Mouse (Mus musculus) frontal cortex, postnatal 10 days (tissue): Measurements from ENCODE around the gene Hist1h1d.

Experiments
- DNase-seq, 2 experiments: peaks; one replicate each; pipeline ENCODE4 v3.0.0; 2022; ENCODE audit warnings: low spot score in 2 of 2, mixed read lengths in 1 of 2

Hist1h1d gene

GRCm38 (mm10) chr13:23552962-23553361 is at the start of gene Hist1h1d:
Gene Hist1h1d (plus strand): TSS chr13:23553262.
- no peak for DNase-seq

DNA sequence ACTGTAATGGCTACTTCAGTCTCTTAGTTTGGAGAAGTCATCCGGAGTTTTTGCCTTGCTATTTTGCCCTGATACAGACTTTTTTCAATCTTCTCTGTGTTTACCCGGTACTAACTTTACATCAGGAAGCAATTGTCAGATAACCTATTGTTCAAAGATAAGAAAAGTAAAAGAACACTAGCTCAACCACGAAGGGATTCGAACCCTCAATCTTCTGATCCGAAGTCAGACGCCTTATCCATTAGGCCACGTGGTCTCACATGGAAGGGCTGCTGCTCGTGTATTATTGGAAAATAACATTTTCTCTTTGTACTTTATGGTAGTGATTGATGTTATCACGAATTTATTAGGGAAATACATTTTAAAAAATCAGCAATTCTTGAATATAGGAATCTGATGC is 49.3 kb upstream of the Hist1h1d start:
- peak in 1 of 2 experiments; percentile 38 for DNase-seq

DNA sequence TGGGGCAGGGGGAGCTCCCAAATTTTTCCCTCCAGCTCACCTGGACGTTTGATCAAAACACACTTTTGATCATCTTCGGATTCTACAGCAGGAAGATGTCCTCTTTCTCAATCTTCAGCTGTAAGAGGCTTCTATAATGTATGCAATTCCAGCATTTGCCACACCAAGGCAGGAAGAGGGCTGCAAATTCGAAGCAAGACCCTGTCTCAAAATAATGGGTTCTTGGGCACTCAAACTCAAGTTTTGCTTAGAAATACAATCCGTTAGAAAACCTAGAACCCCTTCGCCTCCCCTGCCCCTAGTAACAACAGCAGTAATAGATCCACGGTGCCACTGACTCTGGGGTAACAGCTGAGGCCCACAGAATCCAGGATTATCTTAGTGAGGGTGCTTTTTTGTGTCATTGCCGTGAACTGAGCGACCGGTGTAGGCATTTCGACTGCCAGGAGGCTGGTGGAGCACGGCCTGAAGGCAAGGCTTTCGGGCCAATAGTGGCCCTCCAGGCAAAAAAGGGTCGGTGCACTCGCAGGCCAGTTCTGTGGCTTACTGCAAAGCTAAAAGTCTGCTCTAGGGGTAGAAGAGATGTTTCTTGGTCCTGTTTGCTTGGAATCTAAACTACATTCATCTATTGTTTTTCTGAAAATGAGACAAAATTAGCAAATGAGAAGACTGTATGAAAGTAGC is 47.3 kb upstream of the Hist1h1d start:
- DNase-seq: no peak

DNA sequence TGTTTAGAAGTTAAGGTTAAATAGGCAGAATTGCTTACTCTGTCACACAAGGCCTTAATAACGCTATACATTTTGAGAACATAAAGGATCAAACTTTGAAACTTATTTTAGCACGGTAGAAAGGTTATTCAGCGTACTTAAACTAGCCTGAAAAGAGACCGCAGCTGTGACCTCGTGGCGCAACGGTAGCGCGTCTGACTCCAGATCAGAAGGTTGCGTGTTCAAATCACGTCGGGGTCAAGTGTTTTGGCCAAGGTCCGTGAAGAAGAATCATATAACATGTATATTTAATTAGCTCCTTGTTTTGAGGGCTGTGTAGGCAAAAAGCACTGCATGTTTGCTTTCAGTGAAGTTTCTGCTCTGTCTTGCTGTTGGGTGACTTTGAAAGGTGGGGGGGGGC is 46.7 kb upstream of the Hist1h1d start:
- no peak for DNase-seq

DNA sequence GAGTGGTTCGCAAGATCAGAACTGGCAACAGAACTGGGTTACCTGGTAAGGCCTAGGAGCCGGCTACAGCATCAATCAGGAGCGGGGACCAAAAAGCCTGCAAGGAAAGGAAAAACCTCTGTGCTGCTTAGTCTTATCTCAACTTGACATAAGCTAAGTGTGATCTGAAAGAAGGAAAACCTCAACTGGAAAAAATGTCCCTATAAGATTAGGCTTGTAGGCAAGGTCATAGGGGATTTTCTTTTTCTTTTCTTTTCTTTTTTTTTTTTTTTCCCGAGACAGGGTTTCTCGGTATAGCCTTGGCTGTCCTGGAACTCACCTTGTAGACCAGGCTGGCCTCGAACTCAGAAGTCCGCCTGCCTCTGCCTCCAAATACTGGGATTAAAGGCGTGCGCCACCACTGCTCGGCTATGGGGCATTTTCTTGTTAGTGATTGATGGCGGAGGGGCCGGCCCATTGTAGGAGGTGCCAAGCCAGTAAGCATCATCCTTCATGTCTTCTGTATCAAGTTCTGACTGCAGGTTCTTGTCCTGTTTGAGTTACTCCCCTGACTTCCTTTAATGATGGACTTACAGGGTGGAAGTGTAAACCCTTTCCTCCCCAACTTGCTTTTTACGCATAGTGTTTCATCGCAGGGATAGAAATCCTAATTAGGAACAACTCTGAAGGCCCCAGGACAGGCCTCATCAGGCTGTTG is 46.1 kb upstream of the Hist1h1d start:
- DNase-seq: no peak

DNA sequence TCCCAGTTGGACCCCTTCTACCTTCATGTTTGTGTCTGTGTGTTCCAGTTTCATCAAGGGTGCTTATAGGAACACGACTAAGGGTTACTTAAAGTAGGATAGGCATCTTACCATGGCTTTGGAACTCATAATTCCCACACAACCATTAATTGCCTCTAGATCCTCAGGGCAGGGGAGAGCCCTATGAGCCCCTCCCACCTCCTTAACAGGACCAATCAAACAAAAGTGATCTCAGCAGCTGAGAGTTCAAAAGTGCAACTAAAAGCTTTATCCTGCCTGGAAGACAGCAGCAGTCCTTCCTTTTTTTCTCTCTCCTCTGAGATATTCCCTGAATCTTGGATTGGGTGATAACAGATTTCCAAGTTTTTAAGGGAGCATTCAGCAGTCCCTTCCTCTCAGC is 42.9 kb upstream of the Hist1h1d start:
- DNase-seq: no peak

DNA sequence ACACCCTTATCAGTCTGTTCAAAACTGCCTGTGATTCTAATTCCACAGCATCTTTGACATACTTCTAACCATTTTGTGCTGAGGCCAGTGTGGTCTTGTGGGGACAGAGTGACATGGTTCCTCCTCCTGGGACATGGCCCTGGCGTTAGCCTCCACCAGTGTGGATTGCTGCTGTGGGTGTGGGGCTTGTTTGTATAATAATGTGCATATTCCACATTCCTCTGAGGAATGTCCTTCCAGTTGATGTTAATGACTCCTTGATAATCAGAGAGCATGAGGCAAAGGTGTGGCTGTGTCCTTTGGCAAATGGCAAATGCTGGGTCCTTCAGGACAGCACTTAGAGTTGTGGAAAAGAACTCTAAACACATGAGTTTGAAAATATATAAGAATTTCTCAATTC is 39.5 kb upstream of the Hist1h1d start:
- no peak for DNase-seq

DNA sequence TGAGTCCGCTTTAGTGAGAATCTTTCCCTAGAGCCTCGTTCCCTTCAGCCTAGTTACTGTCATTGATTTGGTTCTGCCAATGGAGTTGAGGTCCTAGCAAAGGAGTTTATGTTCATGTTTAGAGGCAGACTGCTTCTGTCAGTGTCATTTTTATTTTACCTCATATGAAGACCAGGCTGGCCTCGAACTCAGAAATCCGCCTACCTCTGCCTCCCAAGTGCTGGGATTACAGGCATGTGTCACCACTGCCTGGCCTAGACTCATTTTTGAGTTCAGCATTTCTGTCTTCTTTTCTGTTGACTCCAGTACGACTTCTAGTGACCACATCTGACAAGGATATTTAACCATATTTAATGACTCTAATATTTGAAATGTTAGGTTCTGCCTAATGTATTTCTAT is 37.8 kb upstream of the Hist1h1d start:
- DNase-seq: no peak

GRCm38 (mm10) chr13:23515826-23516620 is 37.0 kb upstream of the Hist1h1d start:
- no peak for DNase-seq

DNA sequence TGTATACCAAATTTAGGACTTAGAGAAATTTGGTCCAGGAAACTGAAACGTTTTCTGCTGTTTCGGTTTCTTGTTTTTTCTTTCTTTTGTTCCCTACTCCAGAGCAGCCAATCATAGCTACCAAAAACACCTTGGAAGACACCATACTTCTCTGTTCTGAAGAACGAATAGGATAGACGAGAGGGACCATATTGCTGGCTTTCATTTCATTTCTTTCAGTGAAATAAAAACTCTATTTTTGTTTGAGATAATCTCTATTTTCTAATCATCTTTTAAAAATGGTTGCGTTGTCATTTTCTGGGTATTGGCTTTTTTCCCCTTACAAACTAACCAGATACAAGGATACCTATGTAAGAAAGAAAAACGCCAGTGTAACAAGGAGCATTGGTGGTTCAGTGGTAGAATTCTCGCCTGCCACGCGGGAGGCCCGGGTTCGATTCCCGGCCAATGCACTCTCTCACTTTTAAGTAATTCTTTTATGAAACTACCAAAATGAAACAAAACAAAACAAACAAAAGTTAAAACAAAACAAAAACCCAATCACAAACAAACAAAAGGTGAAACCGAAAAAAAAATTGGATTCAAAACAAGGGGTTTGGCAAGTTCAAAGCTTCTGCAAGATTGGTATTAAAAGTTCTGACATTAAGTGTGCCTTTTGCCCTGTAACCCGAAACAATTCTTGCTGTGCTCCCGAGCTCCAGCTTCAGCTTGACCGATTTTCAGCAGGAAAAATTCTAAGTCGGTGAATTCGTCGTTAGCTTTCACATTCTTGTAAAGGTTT is 36.0 kb upstream of the Hist1h1d start:
- DNase-seq: peak in 1 of 2 experiments; percentile 65

DNA sequence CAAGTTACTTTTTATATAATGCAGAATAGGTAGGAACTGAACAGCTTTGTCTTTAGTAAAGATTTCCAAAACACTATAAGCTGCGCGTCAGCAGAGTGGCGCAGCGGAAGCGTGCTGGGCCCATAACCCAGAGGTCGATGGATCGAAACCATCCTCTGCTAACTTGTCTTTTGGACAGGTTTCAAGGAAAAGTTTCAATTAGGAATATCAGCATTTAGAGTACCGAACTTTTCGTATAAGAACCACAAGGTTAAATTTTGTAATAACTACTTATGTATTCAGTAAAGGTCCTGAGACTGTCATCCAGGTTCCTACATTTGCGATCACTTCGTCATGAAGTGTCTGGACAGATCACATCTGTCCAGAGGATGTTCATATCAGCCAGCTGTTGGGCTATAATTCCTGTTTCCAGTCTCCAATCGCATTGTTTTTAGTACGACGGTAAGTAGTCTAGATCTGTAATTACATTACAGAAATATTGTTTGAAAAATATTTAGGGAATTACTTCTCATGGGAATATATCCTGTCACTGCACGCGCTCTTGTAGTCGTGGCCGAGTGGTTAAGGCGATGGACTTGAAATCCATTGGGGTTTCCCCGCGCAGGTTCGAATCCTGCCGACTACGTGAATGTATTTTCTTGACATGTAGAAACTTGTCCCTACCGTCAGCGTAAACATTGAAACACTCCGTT is 35.3 kb upstream of the Hist1h1d start:
- peak; percentile 72 to 85 for DNase-seq

GRCm38 (mm10) chr13:23518295-23518603 is 34.8 kb upstream of the Hist1h1d start:
- DNase-seq: no peak

GRCm38 (mm10) chr13:23518885-23519284 is 34.2 kb upstream of the Hist1h1d start:
- DNase-seq: peak in 1 of 2 experiments; percentile 71

DNA sequence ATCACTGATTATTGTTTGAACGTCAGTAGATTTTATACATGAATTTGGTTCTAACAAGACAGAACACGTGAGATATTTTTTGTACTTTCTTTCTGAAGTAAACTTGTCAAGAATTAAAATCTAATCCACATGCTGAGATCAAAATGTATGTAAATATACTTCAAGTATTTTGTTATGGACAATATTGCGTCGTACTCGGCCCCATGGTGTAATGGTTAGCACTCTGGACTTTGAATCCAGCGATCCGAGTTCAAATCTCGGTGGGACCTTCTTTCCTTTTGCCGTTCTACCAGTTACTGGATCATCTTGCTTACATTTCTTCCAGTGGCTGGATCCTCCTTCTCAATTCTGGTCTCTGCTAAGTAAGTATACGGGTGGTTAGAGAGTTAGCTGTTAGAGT is 33.6 kb upstream of the Hist1h1d start:
- DNase-seq: peak in 1 of 2 experiments; percentile 79

- peak in 1 of 2 experiments; percentile 69 for DNase-seq
These were observed 31.4 kb upstream of the Hist1h1d start for GRCm38 (mm10) chr13:23521703-23522102.

GRCm38 (mm10) chr13:23523976-23524375 is 29.1 kb upstream of the Hist1h1d start:
- DNase-seq: no peak

DNA sequence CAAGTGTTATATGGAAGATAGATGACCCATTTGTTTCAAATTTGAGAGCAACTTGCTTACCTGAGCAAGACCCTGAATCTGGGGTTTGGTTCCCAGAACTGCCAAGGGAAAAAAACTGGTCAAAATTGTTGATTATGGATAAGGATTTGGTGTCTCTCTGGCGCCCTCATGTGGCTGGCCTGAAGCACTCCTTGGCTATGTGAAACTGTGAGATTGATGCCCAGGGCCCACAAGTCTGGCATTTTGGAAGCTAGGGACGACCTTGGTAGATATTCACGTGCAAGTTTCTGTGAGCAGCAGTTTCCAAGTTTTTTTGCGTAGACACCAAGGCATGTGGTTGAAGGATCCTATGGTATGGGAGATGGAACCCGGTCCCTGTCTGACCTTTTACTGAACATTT is 28.4 kb upstream of the Hist1h1d start:
- peak in 1 of 2 experiments; percentile 65 for DNase-seq

DNA sequence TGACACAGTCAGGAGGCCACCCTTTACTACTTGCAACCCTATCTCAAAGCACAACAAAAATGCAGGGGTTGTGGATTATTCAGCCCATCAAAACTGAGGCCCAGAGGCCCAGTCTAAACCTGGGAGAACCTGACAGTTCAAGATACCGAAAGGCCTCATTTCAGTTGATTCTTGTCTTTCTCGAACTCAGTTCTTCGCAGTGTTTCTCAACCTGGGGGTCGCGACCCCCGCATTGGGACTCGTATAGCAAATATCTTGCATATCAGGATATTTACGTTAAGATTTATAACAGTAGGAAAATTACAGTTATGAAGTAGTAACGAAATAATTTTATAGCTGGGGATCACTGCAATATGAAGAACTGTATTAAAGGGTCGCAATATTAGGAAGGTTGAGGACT is 27.2 kb upstream of the Hist1h1d start:
- DNase-seq: no peak

- peak; percentile 71 to 89 for DNase-seq
These were observed 26.8 kb upstream of the Hist1h1d start for GRCm38 (mm10) chr13:23526312-23526711.

- no peak for DNase-seq
These were observed 24.1 kb upstream of the Hist1h1d start for GRCm38 (mm10) chr13:23529005-23529404.

DNA sequence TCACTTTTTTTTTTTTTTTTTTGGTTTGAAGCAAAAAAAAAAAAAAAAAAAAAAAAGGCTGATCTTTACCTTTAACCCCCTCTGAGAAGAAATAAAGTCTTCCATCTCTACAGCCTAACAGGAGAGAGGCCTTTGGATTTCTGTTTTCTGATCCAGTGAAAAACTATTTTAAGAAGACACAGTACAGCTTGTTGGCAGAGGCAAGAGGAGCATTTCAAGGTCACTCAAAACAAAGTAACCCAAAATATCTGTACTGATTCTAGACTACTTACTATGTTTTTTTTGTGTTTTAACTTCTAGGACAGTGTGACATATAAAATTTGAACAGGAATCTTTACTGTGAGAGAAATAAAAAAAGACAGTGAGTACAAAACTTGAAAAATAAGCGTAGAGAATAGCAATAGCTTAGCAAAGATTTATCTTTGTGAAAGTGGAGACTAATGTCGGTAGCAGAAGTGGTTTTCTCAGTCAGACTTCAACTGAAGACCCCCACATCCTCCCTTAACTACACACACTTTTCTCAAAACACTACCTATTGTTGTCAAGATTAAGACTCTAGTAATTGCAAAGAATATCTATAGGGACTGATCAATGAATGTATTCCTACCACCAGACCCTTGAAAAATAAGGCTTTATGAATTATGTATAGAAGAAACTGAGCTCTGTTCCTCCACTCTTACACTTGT is 23.4 kb upstream of the Hist1h1d start:
- DNase-seq: no peak
